ENCODE assay signal across 1 mouse cellular context in the genomic region with DNA sequence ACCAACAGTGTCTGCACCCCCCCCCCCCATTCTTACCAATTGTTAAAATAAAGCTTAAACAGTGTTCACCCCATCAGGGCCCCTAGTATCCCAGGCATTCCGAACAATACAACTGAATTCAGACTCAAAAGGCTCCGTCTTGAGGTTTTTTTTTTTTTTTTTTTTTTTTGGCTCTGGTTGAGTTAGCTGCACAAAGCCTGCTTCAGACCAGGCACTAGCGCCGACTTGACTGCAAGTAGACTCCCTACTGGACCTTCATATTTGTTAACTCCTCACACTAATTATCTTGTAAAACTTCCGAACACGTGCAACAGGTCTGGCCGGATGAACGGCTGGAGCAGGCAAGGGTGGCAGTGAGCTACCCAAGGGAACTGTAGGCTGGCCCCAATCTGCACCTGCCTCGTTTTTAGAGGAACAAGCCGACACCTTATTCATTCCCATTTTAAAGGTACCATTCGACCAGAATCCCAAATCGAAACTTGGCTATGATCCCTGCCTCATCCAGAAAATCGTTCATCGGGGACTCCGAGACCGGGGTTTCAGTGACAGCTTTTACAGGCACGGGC.
A peak's percentile ranks its signal among the peaks of the same experiment; 100 is the strongest.
TF ChIP-seq lines count a peak whose summit lies in the region.

No protein-coding gene starts in this region.

TF ChIP-seq in CH12.LX, 34 proteins besides CTCF, POLR2A, EP300 and RAD21 (continued from another document):
- no peak for TF ChIP-seq PAX5 (IDR thresholded peaks at IDR 0.05; ENCODE audit: low read length)
- TF ChIP-seq BHLHE40 (IDR thresholded peaks at IDR 0.05; ENCODE audit: low read depth, low read length) = peak; percentile 55; the same call in 1 of the 2 replicates
- peak; percentile 36; the same call in 1 of the 2 replicates for TF ChIP-seq MXI1 (IDR thresholded peaks at IDR 0.05; ENCODE audit: low read depth, low read length)
- no peak for TF ChIP-seq IRF4 (IDR thresholded peaks at IDR 0.05; ENCODE audit: low read depth, low read length)
- no peak for TF ChIP-seq NRF1 (IDR thresholded peaks at IDR 0.05; ENCODE audit: low read depth, low read length)
- TF ChIP-seq MAX (IDR thresholded peaks at IDR 0.05; ENCODE audit: low read length) = peak; percentile 63; the same call in 1 of the 2 replicates
- no peak for TF ChIP-seq MEF2A (IDR thresholded peaks at IDR 0.05; ENCODE audit: borderline replicate concordance, low read depth, low read length)
- TF ChIP-seq ZNF384 (IDR thresholded peaks at IDR 0.05; ENCODE audit: low read depth, low read length) = peak; percentile 60
- peak; percentile 48; the same call in 1 of the 2 replicates for TF ChIP-seq MYC (IDR thresholded peaks at IDR 0.05; ENCODE audit: low read depth, low read length)
- no peak for TF ChIP-seq GABPA (IDR thresholded peaks at IDR 0.05; ENCODE audit: insufficient replicate concordance, low read depth, low read length)
